Mouse (Mus musculus): ENCODE measurements around the gene Hsfy2. TPM values are rescaled to one million over a fixed set of nuclear protein-coding genes. Genes with fewer than 3 reads are reported as not detected.

The Hsfy2 gene
- polyA plus RNA-seq, 1 experiment from 2014 or later, result not detected

DNA sequence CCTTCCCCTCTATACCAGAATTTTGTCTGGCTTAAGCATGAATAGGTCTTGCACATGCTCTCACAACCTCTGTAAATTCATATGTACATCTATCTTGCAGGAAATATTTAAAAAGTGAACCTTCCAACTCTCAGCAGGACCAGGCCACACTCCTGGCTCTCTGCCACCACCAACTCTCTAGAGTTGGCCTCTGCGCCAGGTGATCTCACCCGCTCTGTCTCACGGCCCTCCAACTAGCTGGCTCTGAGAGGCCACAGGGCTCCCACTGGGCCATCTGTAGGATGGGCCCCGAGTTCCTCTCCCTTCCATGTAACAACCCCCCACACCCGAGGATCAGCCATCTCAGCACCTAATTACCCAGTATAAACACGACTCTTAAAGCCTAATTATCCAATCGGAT lies 10.4 kb downstream of the Hsfy2 start:
- Histone ChIP-seq H3K4me3 (ENCODE audit: low read depth, low read length) (no peak overlapping the region), H3K36me3 (ENCODE audit: control insufficient read depth, insufficient read depth, low read length) (no peaks in the 10 kb centered on the region), H3K9me3 (ENCODE audit: control insufficient read depth, low read length) (no peaks in the 10 kb centered on the region), H3K27me3 (ENCODE audit: control insufficient read depth, insufficient read depth, low read length) (no peaks in the 10 kb centered on the region), H3K4me1 (ENCODE audit: control insufficient read depth, insufficient read depth, low read length) (no peaks in the 10 kb centered on the region), H3K4me2 (no peak overlapping the region), H3K27ac (ENCODE audit: low read depth, low read length) (no peak overlapping the region), H3K9ac (ENCODE audit: low read length) (no peak overlapping the region)
- no peak for DNase-seq (ENCODE audit: low spot score, missing footprints)
- no peak for ATAC-seq (ENCODE audit: low FRiP score)
- 82% methylated on average over 7 of the region's 7 CpGs for WGBS

DNA sequence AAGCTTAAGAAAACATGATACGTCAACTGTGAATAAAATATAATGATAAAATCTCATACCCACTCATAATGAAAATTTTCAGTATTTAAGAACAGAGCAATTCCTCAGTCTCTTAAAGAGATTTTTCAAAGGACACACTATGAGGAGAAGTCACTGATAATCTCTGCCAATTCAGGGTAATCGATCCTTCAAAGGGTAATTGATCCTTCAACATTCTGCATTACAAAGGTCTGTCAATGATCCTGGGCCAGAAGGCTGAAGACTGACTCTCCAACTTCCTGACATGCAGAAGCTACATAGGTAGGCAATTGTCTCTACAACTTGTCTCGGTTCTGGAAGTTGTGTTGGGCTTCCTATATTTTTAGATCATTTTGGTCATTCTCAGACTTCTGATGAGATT lies 12.9 kb downstream of the Hsfy2 start:
- Histone ChIP-seq H3K4me2 (no peak overlapping the region), H3K9me3 (ENCODE audit: control insufficient read depth, low read length) (no peaks in the 10 kb centered on the region), H3K27me3 (ENCODE audit: control insufficient read depth, insufficient read depth, low read length) (no peaks in the 10 kb centered on the region), H3K4me1 (ENCODE audit: control insufficient read depth, insufficient read depth, low read length) (no peaks in the 10 kb centered on the region), H3K36me3 (ENCODE audit: control insufficient read depth, insufficient read depth, low read length) (no peaks in the 10 kb centered on the region), H3K4me3 (ENCODE audit: low read depth, low read length) (no peak overlapping the region), H3K9ac (ENCODE audit: low read length) (no peak overlapping the region), H3K27ac (ENCODE audit: low read depth, low read length) (no peak overlapping the region)
- DNase-seq (ENCODE audit: low spot score, missing footprints), result no peak
- 88% methylated on average over 3 of the region's 3 CpGs for WGBS
- no peak for ATAC-seq (ENCODE audit: low FRiP score)

DNA sequence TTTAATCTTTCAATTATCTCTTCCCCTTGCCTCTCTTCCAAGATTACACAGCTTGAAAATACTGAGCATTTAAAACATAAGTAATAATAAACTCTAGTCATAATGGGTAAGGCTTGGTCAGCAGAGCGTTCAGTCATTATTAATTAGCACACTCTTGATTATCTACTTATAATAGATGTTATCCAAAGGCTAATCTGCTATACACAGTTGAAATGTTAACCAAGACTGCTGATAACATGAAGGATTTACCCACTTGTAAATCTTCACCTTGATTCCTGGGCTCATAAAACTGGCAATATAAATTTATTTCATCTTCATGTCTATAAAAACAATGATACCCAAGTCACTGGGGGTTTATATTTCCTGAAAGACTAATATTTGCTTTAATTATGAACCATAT lies 24.9 kb downstream of the Hsfy2 start:
- Histone ChIP-seq H3K4me2 (no peak overlapping the region), H3K4me1 (ENCODE audit: control insufficient read depth, insufficient read depth, low read length) (no peaks in the 10 kb centered on the region), H3K27me3 (ENCODE audit: control insufficient read depth, insufficient read depth, low read length) (no peaks in the 10 kb centered on the region), H3K9ac (ENCODE audit: low read length) (no peak overlapping the region), H3K27ac (ENCODE audit: low read depth, low read length) (no peak overlapping the region), H3K9me3 (ENCODE audit: control insufficient read depth, low read length) (no peaks in the 10 kb centered on the region), H3K36me3 (ENCODE audit: control insufficient read depth, insufficient read depth, low read length) (no peaks in the 10 kb centered on the region), H3K4me3 (ENCODE audit: low read depth, low read length) (no peak overlapping the region)
- no peak for DNase-seq (ENCODE audit: low spot score, missing footprints)
- ATAC-seq (ENCODE audit: low FRiP score), result no peak
- 91% methylated on average over 1 of the region's 1 CpGs for WGBS

Measured in midbrain, embryonic 11.5 days (tissue).